Mouse (Mus musculus): ENCODE measurements around the gene Klhl2.

DNA sequence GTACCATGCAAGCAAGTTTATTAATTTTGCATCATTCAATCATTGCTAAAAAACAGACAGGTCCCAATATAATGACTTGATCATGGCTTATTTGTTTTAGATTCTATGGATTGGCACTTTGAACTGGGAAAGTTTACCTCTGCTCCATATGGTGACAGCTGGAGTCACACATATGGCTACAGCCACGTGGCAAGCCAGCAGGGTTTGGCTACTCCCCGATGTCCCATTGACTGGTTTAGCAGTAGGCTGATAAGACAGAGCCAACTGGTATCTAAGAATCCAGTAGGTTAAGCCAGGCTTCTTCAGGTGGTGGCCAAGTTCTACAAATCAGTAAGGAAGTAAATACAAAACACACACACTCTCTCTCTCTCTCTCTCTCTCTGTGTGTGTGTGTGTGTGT, 20.4 kb upstream of the Klhl2 start:
- no peak for TF ChIP-seq POLR2A (IDR thresholded peaks at IDR 0.05; ENCODE audit: low read depth, low read length)
- TF ChIP-seq CTCF (IDR thresholded peaks at IDR 0.05; ENCODE audit: borderline replicate concordance, insufficient read depth, low read length), result no peak

Measured in embryonic fibroblast, embryonic 13.5 days (primary cell).